Mouse (Mus musculus) lung, postnatal 10 days (tissue): ENCODE measurements around the gene Vmn1r175.
"Not testable (repeated sequence)": the region's sequence is repeated elsewhere in the genome, so short reads cannot be mapped to it uniquely, and the experiment has no call there.

Experiments used
- DNase-seq: peaks from one replicate; pipeline ENCODE4 v3.0.0; 2021

Gene Vmn1r175

GRCm38 (mm10) chr7:23810543-23810942, at the start of gene Vmn1r175:
Vmn1r175 (minus strand) TSS chr7:23810643.
- DNase-seq: not testable (repeated sequence)

- not testable (repeated sequence) for DNase-seq
These were observed 26.8 kb upstream of the Vmn1r175 start, which contains the start of gene Vmn1r176 for GRCm38 (mm10) chr7:23837272-23837671. Vmn1r176 (minus strand) TSS chr7:23837372.

- no peak for DNase-seq
These were observed 25.9 kb downstream of the Vmn1r175 start for GRCm38 (mm10) chr7:23784526-23784925.
